In the genomic region with DNA sequence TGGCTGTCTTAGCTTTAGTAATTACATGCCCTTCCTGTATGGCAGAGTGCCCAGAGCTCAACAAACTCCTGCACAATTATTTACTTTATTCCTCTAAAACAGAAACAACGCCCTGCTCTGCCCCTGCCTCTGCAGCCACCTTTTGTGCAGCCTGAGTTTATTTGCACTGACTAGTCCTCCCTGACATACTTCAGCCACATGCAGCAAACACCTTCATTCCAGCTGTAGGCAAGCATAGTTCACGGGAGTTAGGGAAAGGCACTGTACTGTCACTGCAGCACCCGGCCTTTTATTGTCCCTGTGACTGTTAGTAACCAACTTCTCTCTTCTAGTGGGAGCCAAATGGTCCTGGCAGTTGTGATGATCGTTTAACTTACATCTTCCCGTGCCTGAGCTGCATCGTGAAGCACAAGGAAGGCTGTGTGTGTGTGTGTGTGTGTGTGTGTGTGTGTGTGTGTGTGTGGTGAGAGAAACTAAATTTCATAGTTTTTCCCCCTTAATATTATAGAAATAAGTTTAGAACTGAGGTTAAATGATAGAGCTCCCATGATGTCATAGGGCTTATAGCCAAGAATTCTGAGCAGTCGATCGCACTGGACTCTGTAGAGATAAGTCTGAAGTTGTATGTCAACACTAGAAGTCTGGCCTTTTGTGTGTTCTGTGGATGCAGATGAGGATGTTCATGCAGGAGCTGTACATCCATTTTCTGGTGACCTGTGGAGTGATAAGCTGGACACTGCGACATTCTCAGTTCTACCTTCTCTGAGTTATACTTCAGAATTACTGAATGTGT, we compare ENCODE assay signal across 9 mouse cellular contexts. TPM values are rescaled to one million over a fixed set of nuclear protein-coding genes. Genes with fewer than 3 reads are reported as not detected.
DNase-seq lines count a peak whose midpoint lies in the region; ATAC-seq lines count a peak whose summit lies in the region.
"Had no signal": no experiment of that assay in that cellular context is flagged by ENCODE, and none has a peak within 500 bp of the region (broad histone marks: within the 10 kb centered on the region; RNA-seq: fewer than 3 reads in every experiment).

No protein-coding gene starts in this region.

- H3K4me1 ChIP-seq in heart, embryonic 10.5 days: peaks cover 17% of the 10 kb centered on the region
- H3K4me1 ChIP-seq in lung, embryonic 15.5 days: peaks cover 18% of the 10 kb centered on the region
- H3K4me1 ChIP-seq in midbrain, embryonic 14.5 days (ENCODE audit: control insufficient read depth, insufficient read depth, low read length): no peaks in the 10 kb centered on the region

- peak; percentile 94 for DNase-seq in heart, adult 11 months
- no peak for DNase-seq in heart, embryonic 10.5 days (ENCODE audit: low spot score)
- DNase-seq in Muller cell, postnatal 12 days (ENCODE audit: inconsistent ontology term): peak; percentile 42
- peak; percentile 33 to 40 for DNase-seq in heart, postnatal 36 days
- DNase-seq in left cerebral cortex, postnatal 36 days (ENCODE audit: low spot score in 2 of 2): no peak
- DNase-seq in thymus, postnatal 14 days: no peak
- DNase-seq in midbrain, embryonic 14.5 days: no peak
- DNase-seq: right cerebral cortex, postnatal 25 days had no signal

- peak overlapping the region; percentile 36 for H3K4me2 ChIP-seq in lung, embryonic 15.5 days
- no peak overlapping the region for H3K4me2 ChIP-seq in midbrain, embryonic 14.5 days (ENCODE audit: low read length)

- peaks cover 18% of the 10 kb centered on the region; the same call in 1 of the 2 replicates for H3K36me3 ChIP-seq in heart, embryonic 10.5 days
- 0 out of 2 replicates have a peak, but pooled peaks cover 4% of the 10 kb centered on the region for H3K36me3 ChIP-seq in lung, embryonic 15.5 days
- no peaks in the 10 kb centered on the region for H3K36me3 ChIP-seq in midbrain, embryonic 14.5 days (ENCODE audit: control insufficient read depth, insufficient read depth, low read length)

- H3K9ac ChIP-seq in lung, embryonic 15.5 days: no peak overlapping the region
- no peak overlapping the region for H3K9ac ChIP-seq in midbrain, embryonic 14.5 days (replicated peaks; ENCODE audit: low read length)

- no peaks in the 10 kb centered on the region for H3K9me3 ChIP-seq in heart, embryonic 10.5 days
- no peaks in the 10 kb centered on the region for H3K9me3 ChIP-seq in lung, embryonic 15.5 days
- H3K9me3 ChIP-seq in midbrain, embryonic 14.5 days (ENCODE audit: control insufficient read depth, low read length): no peaks in the 10 kb centered on the region

- intact Hi-C loops in heart, postnatal 36 days (cut with DNase I): loop anchor here (5.0 kb wide), 1 partner anchor 217 kb away; no protein-coding TSS in a partner anchor
- intact Hi-C loops in left cerebral cortex, postnatal 36 days (cut with DNase I): no loop called here

- ATAC-seq in lung, embryonic 15.5 days (ENCODE audit: borderline replicate concordance, extremely low read depth, low FRiP score, low TSS enrichment): peak; percentile 67; the same call in 1 of the 2 replicates
- no peak for ATAC-seq in midbrain, embryonic 14.5 days (ENCODE audit: low FRiP score, low TSS enrichment)

- 46% methylated on average over 9 of the region's 9 CpGs for whole genome bisulfite sequencing in heart, embryonic 10.5 days
- WGBS in lung, embryonic 15.5 days: 9% methylated on average over 9 of the region's 9 CpGs
- 85% methylated on average over 9 of the region's 9 CpGs for WGBS in midbrain, embryonic 14.5 days

- no peaks in the 10 kb centered on the region for H3K27me3 ChIP-seq in heart, embryonic 10.5 days (ENCODE audit: insufficient read depth, poor library complexity, severe bottlenecking)
- no peaks in the 10 kb centered on the region for H3K27me3 ChIP-seq in lung, embryonic 15.5 days
- H3K27me3 ChIP-seq in midbrain, embryonic 14.5 days (ENCODE audit: control insufficient read depth, insufficient read depth, low read length): no peaks in the 10 kb centered on the region

- H3K4me3 ChIP-seq in heart, embryonic 10.5 days: no peak overlapping the region
- no peak overlapping the region for H3K4me3 ChIP-seq in lung, embryonic 15.5 days
- no peak overlapping the region for H3K4me3 ChIP-seq in midbrain, embryonic 14.5 days (replicated peaks; ENCODE audit: low read depth, low read length)

- H3K27ac ChIP-seq in heart, embryonic 10.5 days: no peak overlapping the region; the same call in 1 of the 2 replicates
- peak overlapping the region; percentile 78 for H3K27ac ChIP-seq in lung, embryonic 15.5 days
- no peak overlapping the region for H3K27ac ChIP-seq in midbrain, embryonic 14.5 days (replicated peaks; ENCODE audit: low read depth, low read length)

RNA-seq across cellular contexts. Expression of a gene that starts 59.5 kb away (rescaled TPM):
- polyA plus RNA-seq in heart, embryonic 10.5 days (2016; fragmentation: Nextera tagmentation; extraction: Ambion mirVana): 18.5 and 22.1 TPM in 2 replicates
- total RNA-seq in heart, postnatal 36 days (2021): 100 to 1,000 TPM; 146 to 197 TPM
- polyA plus RNA-seq in lung, embryonic 15.5 days (2015; fragmentation: Nextera tagmentation; extraction: Ambion mirVana): 28.3 and 30.8 TPM in 2 replicates
- total RNA-seq in left cerebral cortex, postnatal 36 days (2021): 100 to 1,000 TPM; 211 to 222 TPM
- polyA plus RNA-seq in midbrain, embryonic 14.5 days (2014; fragmentation: Nextera tagmentation; extraction: Ambion mirVana): 23.9 and 24.1 TPM in 2 replicates

RNA-seq across cellular contexts. Expression of a gene that starts 59.7 kb away (rescaled TPM):
- polyA plus RNA-seq in heart, embryonic 10.5 days (2016; fragmentation: Nextera tagmentation; extraction: Ambion mirVana): 0.24 and 0.51 TPM in 2 replicates
- total RNA-seq in heart, postnatal 36 days (2021): under 1 TPM; 0.41 to 0.83 TPM
- 1.6 and 2.0 TPM in 2 replicates for polyA plus RNA-seq in lung, embryonic 15.5 days (2015; fragmentation: Nextera tagmentation; extraction: Ambion mirVana)
- total RNA-seq in left cerebral cortex, postnatal 36 days (2021): 10 to 100 TPM; 11.1 to 12.2 TPM
- polyA plus RNA-seq in midbrain, embryonic 14.5 days (2014; fragmentation: Nextera tagmentation; extraction: Ambion mirVana): 2.7 and 3.1 TPM in 2 replicates

Comparison
In these comparisons a context has a peak if more than half of its experiments do, and no peak if none do; other contexts are left out.
1. DNase-seq: peak in heart, adult 11 months (single experiment), Muller cell, postnatal 12 days (single experiment) and heart, postnatal 36 days (2 of 2); none in heart, embryonic 10.5 days (single experiment), left cerebral cortex, postnatal 36 days (0 of 2), thymus, postnatal 14 days (single experiment) and midbrain, embryonic 14.5 days (single experiment).